Mouse (Mus musculus): ENCODE data around the gene E030025P04Rik. TPM values are rescaled to one million over a fixed set of nuclear protein-coding genes. Genes with fewer than 3 reads are reported as not detected.

E030025P04Rik gene
- not detected for total RNA-seq (2021)
- long read RNA-seq, experiment 1 = 0 reads
- long read RNA-seq, experiment 2 = 0 reads

GRCm38 (mm10) chr11:109144236-109144635 lies at the start of gene E030025P04Rik:
E030025P04Rik (minus strand) TSS chr11:109144369.
- Histone ChIP-seq H3K27ac (no peak within 1 kb of the TSS), H3K4me3 (no peak within 1 kb of the TSS)
- no peak for TF ChIP-seq CTCF (IDR thresholded peaks at IDR 0.05)
- intact Hi-C loops (cut with DNase I) = no loop called here
- DNase-seq (ENCODE audit: extremely low spot score in 1 of 2, low spot score in 2 of 2) = no peak

GRCm38 (mm10) chr11:109192673-109193557 lies 48.7 kb upstream of the E030025P04Rik start:
- DNase-seq (ENCODE audit: extremely low spot score in 1 of 2, low spot score in 2 of 2) = peak; percentile 59 to 74
- peak; percentile 88 for TF ChIP-seq CTCF (IDR thresholded peaks at IDR 0.05)
- no peak overlapping the region for H3K4me3 ChIP-seq
- intact Hi-C loops (cut with DNase I) = loop anchor here (1.0 kb wide), 2 partner anchors 268 to 743 kb away; no protein-coding TSS in a partner anchor
- H3K27ac ChIP-seq = no peak overlapping the region

GRCm38 (mm10) chr11:109188235-109188634 lies 44.1 kb upstream of the E030025P04Rik start:
- Histone ChIP-seq H3K27ac (no peak overlapping the region), H3K4me3 (no peak overlapping the region)
- TF ChIP-seq CTCF (IDR thresholded peaks at IDR 0.05) = no peak
- intact Hi-C loops (cut with DNase I) = no loop called here
- DNase-seq (ENCODE audit: extremely low spot score in 1 of 2, low spot score in 2 of 2) = no peak

DNA sequence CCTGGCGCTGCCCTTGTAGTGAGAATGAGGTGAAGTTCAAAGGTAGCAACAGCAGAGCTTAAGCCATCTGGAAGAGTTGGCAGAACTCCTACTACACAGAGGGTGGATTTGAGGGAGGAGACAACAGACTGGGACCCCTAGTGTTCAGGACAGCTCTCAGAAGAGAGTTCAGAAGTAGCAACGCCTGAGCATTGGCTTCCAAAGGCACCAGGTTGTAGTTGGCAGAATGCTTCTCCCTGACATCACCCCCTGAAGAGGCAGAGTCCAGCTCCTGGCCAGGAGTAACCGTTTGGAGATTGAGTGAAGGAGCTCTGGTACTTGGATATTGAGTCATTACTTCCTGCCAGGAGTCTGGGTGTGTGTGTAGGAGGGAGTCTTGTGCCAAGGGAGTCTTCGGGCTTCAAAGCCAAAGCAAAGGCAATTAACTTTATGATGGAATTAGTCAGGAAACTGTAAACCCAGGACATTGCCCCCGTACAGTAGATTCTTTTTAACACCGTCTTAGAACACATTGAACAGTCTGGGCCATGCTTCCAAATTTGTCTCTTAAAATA lies 43.5 kb upstream of the E030025P04Rik start:
- no peak for TF ChIP-seq CTCF (IDR thresholded peaks at IDR 0.05)
- intact Hi-C loops (cut with DNase I) = no loop called here
- DNase-seq (ENCODE audit: extremely low spot score in 1 of 2, low spot score in 2 of 2) = no peak
- no peak overlapping the region for H3K27ac ChIP-seq
- no peak overlapping the region for H3K4me3 ChIP-seq

DNA sequence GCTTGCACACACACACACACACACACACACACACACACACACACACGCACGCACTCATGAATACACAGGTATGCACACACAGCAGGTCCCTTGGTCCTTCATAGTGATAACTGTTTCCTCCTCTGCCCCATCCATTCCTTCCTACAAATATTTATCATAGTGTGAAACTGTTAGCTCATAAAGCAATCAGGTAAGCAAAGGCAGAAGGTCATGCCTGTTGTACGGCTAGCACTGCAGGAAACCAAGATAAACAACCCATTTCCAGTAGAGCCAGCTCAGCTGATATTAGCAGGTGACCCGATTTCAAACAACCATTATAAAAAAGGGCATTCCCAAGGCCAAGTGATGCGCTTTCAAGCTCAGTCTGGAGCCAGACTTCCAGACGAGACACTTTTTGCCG lies 36.9 kb upstream of the E030025P04Rik start:
- no peak for DNase-seq (ENCODE audit: extremely low spot score in 1 of 2, low spot score in 2 of 2)
- no peak for TF ChIP-seq CTCF (IDR thresholded peaks at IDR 0.05)
- H3K27ac ChIP-seq = no peak overlapping the region
- no peak overlapping the region for H3K4me3 ChIP-seq
- intact Hi-C loops (cut with DNase I) = no loop called here

DNA sequence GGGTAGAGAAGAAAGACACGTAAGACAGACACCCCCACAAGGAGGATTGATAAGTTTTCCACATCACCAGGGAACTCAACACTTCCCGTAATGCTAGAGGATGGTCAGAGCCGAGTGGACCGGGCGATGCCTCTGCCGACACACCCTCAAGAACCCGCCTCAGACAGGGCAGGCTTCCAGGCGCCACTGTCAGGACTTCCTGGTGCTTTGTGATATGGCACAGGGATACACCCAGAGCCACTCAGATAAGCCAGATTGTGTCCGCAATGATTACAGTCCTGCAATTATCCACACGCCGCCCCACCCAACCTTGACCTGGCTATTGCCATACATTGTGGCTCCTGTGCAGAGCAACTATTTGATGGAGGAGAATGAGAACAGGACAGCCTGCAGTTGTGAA lies 36.1 kb upstream of the E030025P04Rik start:
- no peak overlapping the region for H3K4me3 ChIP-seq
- intact Hi-C loops (cut with DNase I) = no loop called here
- no peak for TF ChIP-seq CTCF (IDR thresholded peaks at IDR 0.05)
- H3K27ac ChIP-seq = no peak overlapping the region
- no peak for DNase-seq (ENCODE audit: extremely low spot score in 1 of 2, low spot score in 2 of 2)

DNA sequence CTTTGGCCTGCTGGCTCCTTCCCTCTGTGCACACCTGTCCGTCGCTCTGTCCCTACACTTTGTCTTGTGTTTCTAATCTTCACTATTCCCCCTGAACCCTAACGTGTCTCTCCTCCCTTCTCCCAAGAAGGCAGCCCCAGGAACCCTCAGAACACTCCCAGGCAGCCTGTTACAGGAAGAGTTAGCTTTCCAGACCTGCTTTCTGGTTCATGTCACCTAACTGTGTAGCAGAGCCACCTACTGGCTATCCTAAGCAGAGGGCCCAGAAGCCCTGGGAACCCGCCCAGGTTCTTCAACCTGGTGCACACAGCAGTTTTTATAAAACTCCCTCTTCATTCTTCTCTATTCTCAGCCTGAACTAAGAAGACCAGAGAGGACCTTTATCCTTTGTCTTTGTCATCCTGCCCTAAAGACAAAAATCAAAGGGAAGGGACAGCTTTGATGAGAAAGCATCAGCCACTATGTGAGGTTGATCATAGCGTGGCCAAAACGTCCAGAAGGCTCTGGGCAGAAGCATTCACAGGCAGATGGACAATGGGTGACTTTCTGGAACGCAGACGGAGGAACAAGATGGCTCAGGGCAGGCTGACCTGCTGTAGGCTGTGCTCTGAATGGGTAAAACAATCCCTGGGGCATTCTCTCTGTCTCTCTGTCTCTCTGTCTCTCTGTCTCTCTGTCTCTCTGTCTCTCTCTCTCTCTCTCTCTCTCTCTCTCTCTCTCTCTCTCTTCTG lies 34.8 kb upstream of the E030025P04Rik start:
- Histone ChIP-seq H3K4me3 (no peak overlapping the region), H3K27ac (no peak overlapping the region)
- peak; percentile 89 for TF ChIP-seq CTCF (IDR thresholded peaks at IDR 0.05)
- intact Hi-C loops (cut with DNase I) = loop anchor here (1.0 to 5.0 kb wide), 2 partner anchors 254 to 732 kb away; no protein-coding TSS in a partner anchor
- peak; percentile 56 to 58 for DNase-seq (ENCODE audit: extremely low spot score in 1 of 2, low spot score in 2 of 2)

DNA sequence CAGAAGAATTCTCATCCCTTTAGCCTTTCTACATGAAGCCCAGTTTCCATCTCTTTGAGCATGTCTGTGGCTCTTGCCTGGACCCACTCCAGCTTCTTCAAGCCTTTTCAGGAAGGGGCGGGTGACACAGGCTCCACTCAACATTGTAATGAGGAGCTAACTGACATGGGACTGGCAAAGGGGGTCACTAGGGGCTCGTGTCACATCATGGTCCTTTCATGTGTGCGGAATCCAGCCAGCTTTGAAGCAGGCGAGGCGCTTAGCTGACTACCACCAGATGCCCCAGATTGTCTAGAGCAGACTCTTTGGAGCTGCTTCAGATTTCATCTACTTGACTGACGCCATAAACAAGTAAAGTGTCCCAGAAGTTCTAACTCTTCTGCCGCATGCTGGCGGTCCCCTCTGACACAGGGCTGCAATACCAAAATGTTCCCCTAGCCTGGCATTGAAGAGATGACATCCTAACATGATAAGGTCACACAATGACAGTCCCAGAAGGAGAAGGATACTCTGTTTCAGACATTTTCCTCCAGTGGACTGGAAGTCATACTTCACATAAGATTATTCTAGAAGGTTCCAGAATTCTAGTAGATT lies 31.3 kb upstream of the E030025P04Rik start:
- TF ChIP-seq CTCF (IDR thresholded peaks at IDR 0.05) = no peak
- H3K27ac ChIP-seq = no peak overlapping the region
- no peak overlapping the region for H3K4me3 ChIP-seq
- no peak for DNase-seq (ENCODE audit: extremely low spot score in 1 of 2, low spot score in 2 of 2)
- intact Hi-C loops (cut with DNase I) = loop anchor here (5.0 kb wide), 1 partner anchor 728 kb away; no protein-coding TSS in a partner anchor

DNA sequence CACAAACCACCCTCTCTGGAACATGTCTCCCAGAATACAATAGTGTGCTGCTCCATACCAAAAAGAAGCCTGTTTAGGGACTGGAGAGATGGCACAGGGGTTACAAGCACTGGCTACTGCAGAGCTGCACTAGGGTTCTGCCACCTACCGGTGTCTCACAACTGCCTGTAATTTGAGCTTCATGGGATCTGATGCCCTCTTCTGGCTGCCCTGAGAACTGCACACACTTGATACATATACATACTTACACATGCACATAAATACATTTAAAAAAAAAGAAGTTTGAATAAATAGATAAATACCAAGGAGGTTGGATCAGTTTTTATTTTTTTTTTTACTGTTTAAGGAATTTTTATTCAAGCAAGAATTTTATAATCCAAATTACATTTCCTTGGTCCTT lies 28.1 kb upstream of the E030025P04Rik start:
- Histone ChIP-seq H3K27ac (no peak overlapping the region), H3K4me3 (no peak overlapping the region)
- intact Hi-C loops (cut with DNase I) = no loop called here
- DNase-seq (ENCODE audit: extremely low spot score in 1 of 2, low spot score in 2 of 2) = no peak
- peak; percentile 8 for TF ChIP-seq CTCF (IDR thresholded peaks at IDR 0.05)

GRCm38 (mm10) chr11:109170771-109171170 lies 26.6 kb upstream of the E030025P04Rik start:
- TF ChIP-seq CTCF (IDR thresholded peaks at IDR 0.05) = no peak
- no peak overlapping the region for H3K4me3 ChIP-seq
- no peak for DNase-seq (ENCODE audit: extremely low spot score in 1 of 2, low spot score in 2 of 2)
- no peak overlapping the region for H3K27ac ChIP-seq
- intact Hi-C loops (cut with DNase I) = no loop called here

- Histone ChIP-seq H3K27ac (no peak overlapping the region), H3K4me3 (no peak overlapping the region)
- intact Hi-C loops (cut with DNase I) = no loop called here
- TF ChIP-seq CTCF (IDR thresholded peaks at IDR 0.05) = no peak
- no peak for DNase-seq (ENCODE audit: extremely low spot score in 1 of 2, low spot score in 2 of 2)
These were observed 13.5 kb upstream of the E030025P04Rik start for GRCm38 (mm10) chr11:109157694-109158093.

Data from left cerebral cortex, adult 2 months (tissue).